Mouse (Mus musculus): ENCODE measurements around the gene Vtcn1.
"Not testable (repeated sequence)": the region's sequence is repeated elsewhere in the genome, so short reads cannot be mapped to it uniquely, and the experiment has no call there.

Gene Vtcn1

GRCm38 (mm10) chr3:100825225-100825965 is at the start of gene Vtcn1:
Vtcn1 (plus strand) TSS chr3:100825459.
- DNase-seq (ENCODE audit: low read depth, low spot score): no peak

DNA sequence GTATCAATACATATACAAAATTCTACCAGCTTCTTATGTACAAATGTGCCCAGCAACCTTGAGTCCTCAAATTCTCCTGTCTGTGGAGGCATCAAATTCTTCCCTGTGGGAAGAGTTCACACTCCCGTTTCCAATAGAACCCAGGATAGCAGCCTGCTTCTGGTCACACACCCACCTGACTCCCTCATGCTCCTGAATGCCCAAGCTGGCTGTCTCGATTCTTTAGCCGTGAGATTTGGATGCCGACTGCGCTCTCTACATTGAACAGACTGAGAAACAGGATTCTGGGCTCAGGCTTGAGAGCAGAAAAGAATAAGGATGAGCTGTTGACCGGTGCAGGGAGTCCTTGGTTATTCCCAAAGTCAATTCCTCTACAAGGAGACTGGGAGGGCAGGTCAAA is 48.3 kb upstream of the Vtcn1 start:
- DNase-seq (ENCODE audit: low read depth, low spot score): no peak

DNA sequence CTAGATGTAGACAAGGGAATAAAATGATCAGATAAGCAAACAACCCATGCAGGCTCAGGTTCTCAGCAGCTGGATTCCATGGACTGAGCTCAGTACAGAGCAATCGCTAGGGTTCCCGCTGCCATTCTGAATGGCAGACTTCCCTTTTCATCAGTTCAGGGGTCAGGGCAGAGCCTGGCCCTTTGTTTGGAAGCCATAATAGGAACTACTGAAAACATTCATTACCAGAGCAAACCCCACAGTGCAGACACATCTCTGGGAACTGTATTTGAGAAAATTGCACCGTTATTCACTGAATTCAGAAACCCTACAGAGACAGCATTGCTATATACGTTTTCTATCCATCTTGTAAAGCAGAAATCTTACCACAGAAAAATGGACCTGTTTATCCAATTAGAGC is 47.7 kb upstream of the Vtcn1 start:
- no peak for DNase-seq (ENCODE audit: low read depth, low spot score)

- no peak for DNase-seq (ENCODE audit: low read depth, low spot score)
These were observed 39.2 kb upstream of the Vtcn1 start for GRCm38 (mm10) chr3:100786076-100786475.

- no peak for DNase-seq (ENCODE audit: low read depth, low spot score)
These were observed 33.6 kb upstream of the Vtcn1 start for GRCm38 (mm10) chr3:100791670-100792069.

DNA sequence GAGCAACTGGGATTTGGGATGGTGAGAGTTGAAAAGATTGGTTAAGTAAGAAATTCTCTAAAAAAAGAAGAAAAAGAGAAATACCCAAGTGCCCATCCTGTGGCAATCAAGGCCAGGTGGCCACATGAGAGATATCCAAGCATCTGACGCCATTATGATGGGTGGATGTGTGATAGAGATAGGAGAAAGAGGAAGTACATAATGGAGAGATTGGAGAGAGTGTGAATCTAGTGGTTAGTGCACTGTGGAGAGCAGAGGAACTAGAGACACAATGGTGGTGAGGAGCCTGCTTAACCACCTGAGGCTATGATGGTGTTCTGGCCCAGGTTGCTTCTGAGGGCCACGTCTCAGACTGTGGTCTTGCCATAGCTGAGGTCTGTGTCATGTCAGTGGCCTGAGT is 31.9 kb upstream of the Vtcn1 start:
- DNase-seq (ENCODE audit: low read depth, low spot score): no peak

GRCm38 (mm10) chr3:100796571-100796970 is 28.7 kb upstream of the Vtcn1 start:
- DNase-seq (ENCODE audit: low read depth, low spot score): no peak

DNA sequence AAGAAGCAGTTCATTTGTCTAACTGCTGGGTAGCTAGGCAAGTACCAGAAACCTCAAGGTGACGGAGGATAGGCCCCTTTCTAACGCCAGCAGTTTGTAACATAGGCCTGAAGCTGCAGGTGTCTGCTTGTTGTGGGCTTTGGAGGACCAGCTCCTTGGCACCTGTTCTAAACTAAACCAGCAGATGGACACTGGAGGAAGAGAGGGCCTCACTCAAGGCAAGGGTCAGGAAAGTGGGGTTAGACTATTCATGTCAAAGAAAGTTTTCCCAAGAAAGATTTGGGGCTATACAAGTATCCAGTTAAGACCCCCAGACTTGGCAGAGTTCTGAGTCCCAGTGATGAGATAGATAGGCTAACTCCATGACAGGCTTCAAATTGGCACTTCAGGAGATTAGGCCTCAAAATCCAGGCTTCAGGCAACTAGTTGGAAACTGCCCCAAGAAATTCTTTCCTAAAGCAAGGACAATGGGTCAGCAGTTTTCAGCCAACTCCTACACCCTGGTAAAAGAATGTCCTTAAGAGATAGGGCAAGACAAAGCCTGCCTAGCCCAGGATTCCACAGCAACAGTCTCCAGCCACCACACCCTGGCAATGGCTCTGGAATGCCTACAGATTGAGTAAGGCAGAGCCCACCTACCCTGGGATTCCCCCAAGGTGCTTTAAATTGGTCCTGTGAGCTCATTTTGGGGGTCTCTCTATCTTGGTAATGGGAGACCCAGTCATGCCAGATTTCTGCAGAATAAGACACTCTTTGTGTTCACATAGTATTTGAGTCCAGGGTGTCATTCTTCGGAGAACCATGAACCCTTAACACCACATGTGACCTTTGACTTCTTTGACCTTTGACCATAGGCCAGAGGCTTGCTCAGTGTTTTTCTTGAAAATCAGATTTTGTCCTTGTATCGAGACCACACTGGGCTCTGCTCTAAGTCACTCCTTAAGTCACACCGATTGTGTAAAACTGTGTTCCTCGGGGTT is 27.8 kb upstream of the Vtcn1 start:
- no peak for DNase-seq (ENCODE audit: low read depth, low spot score)

DNA sequence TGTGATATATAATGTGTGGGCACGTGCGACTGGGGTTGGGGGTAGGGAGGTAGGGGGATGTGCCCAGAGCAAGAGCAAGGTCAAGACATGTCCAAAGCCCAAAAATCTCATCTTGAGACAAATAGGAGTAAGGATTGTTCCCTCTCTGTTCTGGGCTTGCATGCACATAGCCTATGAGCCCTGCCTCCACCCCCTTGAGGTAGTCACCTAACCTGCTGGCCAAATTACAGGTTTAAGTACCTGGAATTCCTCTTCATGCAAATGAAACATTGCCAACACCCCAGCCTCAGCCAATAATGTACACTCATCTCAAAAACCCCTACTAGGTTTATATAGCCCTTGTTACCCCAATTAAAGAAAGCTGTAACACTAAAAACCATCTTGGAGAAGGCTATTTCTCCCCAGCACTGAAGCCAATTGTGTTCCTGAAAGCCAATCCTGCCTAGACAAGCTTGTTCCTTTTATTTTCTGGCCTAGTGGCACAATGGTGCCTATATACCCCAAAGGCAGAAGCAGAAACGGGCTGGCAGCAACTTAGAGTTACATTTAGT is 26.3 kb upstream of the Vtcn1 start:
- DNase-seq (ENCODE audit: low read depth, low spot score): no peak

- DNase-seq (ENCODE audit: low read depth, low spot score): no peak
These were observed 20.3 kb upstream of the Vtcn1 start for GRCm38 (mm10) chr3:100804975-100805374.

GRCm38 (mm10) chr3:100805925-100806324 is 19.3 kb upstream of the Vtcn1 start:
- no peak for DNase-seq (ENCODE audit: low read depth, low spot score)

DNA sequence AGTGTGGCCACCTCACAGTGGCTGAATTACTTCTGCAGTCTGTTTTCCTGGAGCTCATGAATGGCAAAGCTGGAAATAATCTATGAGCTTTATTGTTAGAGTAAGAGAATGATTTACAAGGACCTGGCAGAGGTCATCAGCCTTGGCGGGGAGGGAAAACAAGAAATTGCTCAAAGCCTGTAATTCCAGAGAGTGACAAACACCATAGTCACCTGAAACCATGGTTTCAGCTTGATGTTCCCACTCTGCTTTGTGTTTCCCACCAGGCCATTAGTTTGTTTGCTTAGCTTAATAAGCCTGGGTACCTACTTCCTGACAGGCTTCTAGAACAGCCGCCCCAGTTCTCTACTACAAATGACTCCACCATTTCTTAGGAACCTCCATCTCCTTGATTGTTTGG is 14.8 kb upstream of the Vtcn1 start:
- DNase-seq (ENCODE audit: low read depth, low spot score): no peak

- DNase-seq (ENCODE audit: low read depth, low spot score): no peak
These were observed 13.4 kb upstream of the Vtcn1 start for GRCm38 (mm10) chr3:100811836-100812235.

DNA sequence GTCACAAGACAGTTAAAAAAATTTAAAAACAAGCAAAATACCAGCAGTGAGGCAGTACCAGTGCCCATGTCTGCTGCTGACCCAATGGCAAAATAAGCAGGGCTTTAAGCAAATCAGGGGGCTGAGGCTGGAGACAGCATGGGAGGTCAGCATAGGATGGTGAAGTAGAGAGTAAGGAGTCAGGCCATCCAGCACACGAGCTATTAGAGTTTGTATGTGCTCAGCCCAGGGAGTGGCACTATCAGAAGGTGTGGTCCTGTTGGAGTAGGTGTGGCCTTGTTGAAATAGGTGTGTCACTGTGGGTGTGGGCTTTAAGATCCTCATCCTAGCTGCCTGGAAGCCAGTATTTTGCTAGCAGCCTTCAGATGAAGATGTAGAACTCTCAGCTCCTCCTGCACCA is 9.8 kb upstream of the Vtcn1 start:
- not testable (repeated sequence) for DNase-seq (ENCODE audit: low read depth, low spot score)

GRCm38 (mm10) chr3:100818709-100819108 is 6.5 kb upstream of the Vtcn1 start:
- DNase-seq (ENCODE audit: low read depth, low spot score): no peak

GRCm38 (mm10) chr3:100819571-100819970 is 5.7 kb upstream of the Vtcn1 start:
- no peak for DNase-seq (ENCODE audit: low read depth, low spot score)

DNA sequence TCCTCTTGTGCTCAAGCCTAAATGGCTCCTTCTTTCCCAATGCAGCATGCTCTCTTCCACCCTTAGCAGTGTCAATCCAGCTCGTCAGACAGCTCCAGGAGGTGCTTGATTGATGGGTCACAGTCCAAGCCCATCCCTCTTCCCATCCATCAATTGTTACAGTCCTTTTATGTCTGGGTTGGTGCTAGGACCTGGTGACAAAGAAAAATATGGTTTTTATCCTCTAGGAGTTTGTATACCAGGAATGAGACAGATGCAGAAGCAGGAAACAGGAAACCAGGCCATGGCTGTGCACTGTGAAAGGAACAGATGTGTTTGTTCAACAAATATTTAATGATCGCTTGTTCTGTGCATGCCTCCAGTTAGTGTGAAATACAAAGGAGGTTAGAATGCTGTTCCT is 4.4 kb upstream of the Vtcn1 start:
- no peak for DNase-seq (ENCODE audit: low read depth, low spot score)

GRCm38 (mm10) chr3:100821276-100821675 is 4.0 kb upstream of the Vtcn1 start:
- DNase-seq (ENCODE audit: low read depth, low spot score): no peak

DNA sequence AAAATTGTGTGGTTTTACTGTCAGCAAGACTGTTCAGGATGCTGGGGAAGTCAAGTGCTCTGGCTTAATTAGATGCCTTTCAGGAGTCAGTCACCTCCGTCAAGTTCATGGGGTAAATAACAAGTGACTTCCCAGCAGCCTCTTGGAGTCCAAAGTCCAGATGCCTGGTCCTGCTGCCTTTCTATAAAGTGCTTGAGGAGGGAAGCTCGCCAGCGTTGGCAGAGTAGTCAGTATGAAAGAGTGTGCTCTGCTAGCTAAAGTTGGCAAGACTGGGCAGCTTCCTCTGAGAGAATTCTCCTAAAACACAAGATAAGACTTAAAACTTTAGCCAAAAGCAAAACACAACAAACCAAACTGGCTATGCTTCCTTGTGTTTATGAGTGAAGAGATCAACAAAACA is 18.5 kb downstream of the Vtcn1 start:
- DNase-seq (ENCODE audit: low read depth, low spot score): no peak

- no peak for DNase-seq (ENCODE audit: low read depth, low spot score)
These were observed 19.1 kb downstream of the Vtcn1 start for GRCm38 (mm10) chr3:100844366-100844765.

- DNase-seq (ENCODE audit: low read depth, low spot score): no peak
These were observed 23.1 kb downstream of the Vtcn1 start for GRCm38 (mm10) chr3:100848348-100848747.

GRCm38 (mm10) chr3:100850468-100850867 is 25.2 kb downstream of the Vtcn1 start:
- DNase-seq (ENCODE audit: low read depth, low spot score): no peak
